Mouse (Mus musculus): ENCODE measurements around the gene Snai3.

Gene Snai3

GRCm38 (mm10) chr8:122459990-122460389, 543 bp downstream of the Snai3 start:
- 27% methylated on average over 7 of the region's 7 CpGs for WGBS

GRCm38 (mm10) chr8:122459218-122459900, 1.2 kb downstream of the Snai3 start:
- WGBS: 56% methylated on average over 6 of the region's 6 CpGs

GRCm38 (mm10) chr8:122457171-122457570, 3.4 kb downstream of the Snai3 start:
- 75% methylated on average over 11 of the region's 11 CpGs for WGBS

GRCm38 (mm10) chr8:122454409-122454808, 6.1 kb downstream of the Snai3 start:
- WGBS: 86% methylated on average over 6 of the region's 6 CpGs

- 83% methylated on average over 10 of the region's 10 CpGs for WGBS
Observed at GRCm38 (mm10) chr8:122452154-122452553, 8.4 kb downstream of the Snai3 start.

- WGBS: 46% methylated on average over 7 of the region's 7 CpGs
Observed at GRCm38 (mm10) chr8:122451161-122451703, 9.3 kb downstream of the Snai3 start.

GRCm38 (mm10) chr8:122445203-122445602, 15.3 kb downstream of the Snai3 start:
- WGBS: 59% methylated on average over 3 of the region's 3 CpGs

GRCm38 (mm10) chr8:122444058-122444748, 16.3 kb downstream of the Snai3 start:
- WGBS: under 1% methylated on average over 19 of the region's 19 CpGs

GRCm38 (mm10) chr8:122443262-122444006, 17.1 kb downstream of the Snai3 start, which contains the start of gene Mvd:
TSS of gene Mvd (minus strand) at chr8:122443422.
- under 1% methylated on average over 47 of the region's 47 CpGs for whole genome bisulfite sequencing

- WGBS: 1% methylated on average over 12 of the region's 12 CpGs
Observed at GRCm38 (mm10) chr8:122442781-122443180, 17.8 kb downstream of the Snai3 start.

- 12% methylated on average over 7 of the region's 7 CpGs for WGBS
Observed at GRCm38 (mm10) chr8:122442356-122442755, 18.2 kb downstream of the Snai3 start.

GRCm38 (mm10) chr8:122441326-122441725, 19.2 kb downstream of the Snai3 start:
- 94% methylated on average over 1 of the region's 1 CpGs for WGBS

GRCm38 (mm10) chr8:122439336-122439735, 21.2 kb downstream of the Snai3 start:
- 90% methylated on average over 16 of the region's 16 CpGs for WGBS

- WGBS: 91% methylated on average over 13 of the region's 13 CpGs
Observed at GRCm38 (mm10) chr8:122437708-122438331, 22.7 kb downstream of the Snai3 start.

GRCm38 (mm10) chr8:122436586-122437125, 23.9 kb downstream of the Snai3 start:
- WGBS: 90% methylated on average over 20 of the region's 20 CpGs

GRCm38 (mm10) chr8:122436146-122436545, 24.4 kb downstream of the Snai3 start:
- 96% methylated on average over 9 of the region's 9 CpGs for WGBS

- WGBS: 91% methylated on average over 6 of the region's 6 CpGs
Observed at GRCm38 (mm10) chr8:122435375-122435774, 25.2 kb downstream of the Snai3 start.

- WGBS: 79% methylated on average over 11 of the region's 11 CpGs
Observed at GRCm38 (mm10) chr8:122433269-122433905, 27.1 kb downstream of the Snai3 start.

GRCm38 (mm10) chr8:122432443-122433268, 27.9 kb downstream of the Snai3 start, which contains the start of gene Cyba:
TSS of gene Cyba (minus strand) at chr8:122432930.
- 29% methylated on average over 45 of the region's 45 CpGs for WGBS

All from cerebral cortex, adult 2 months (tissue).